Mouse (Mus musculus): ENCODE measurements around the gene Gm28230. TPM values are rescaled to one million over a fixed set of nuclear protein-coding genes. Genes with fewer than 3 reads are reported as not detected.

Gene Gm28230
- polyA plus RNA-seq, 1 experiment, result not detected

GRCm38 (mm10) chr2:74711721-74712621, 14.6 kb upstream of the Gm28230 start, which contains the start of the genes Hoxd3 and Hoxd4:
Hoxd3 (plus strand) TSS chr2:74711927.
Hoxd4 (plus strand) TSS chr2:74711929.
- no peaks in the 10 kb centered on the region; the same call in 1 of the 2 replicates for H3K4me1 ChIP-seq (ENCODE audit: control insufficient read depth, insufficient read depth, low read length)
- H3K27ac ChIP-seq (ENCODE audit: control insufficient read depth, insufficient read depth, low read depth, low read length, poor library complexity), result no peak within 1 kb of the TSS; the same call in 1 of the 2 replicates
- WGBS, result 3% methylated on average over 65 of the region's 65 CpGs
- TF ChIP-seq POLR2A (IDR thresholded peaks at IDR 0.05; ENCODE audit: borderline replicate concordance, control insufficient read depth, low read depth, low read length) (no peak), CTCF (IDR thresholded peaks at IDR 0.05; ENCODE audit: control insufficient read depth, insufficient read depth, low read length) (no peak)
- no peak within 1 kb of the TSS for H3K4me3 ChIP-seq (replicated peaks; ENCODE audit: control insufficient read depth, low read depth, low read length)

GRCm38 (mm10) chr2:74713239-74714150, 13.0 kb upstream of the Gm28230 start:
- 22% methylated on average over 19 of the region's 19 CpGs for WGBS
- Histone ChIP-seq H3K4me3 (replicated peaks; ENCODE audit: control insufficient read depth, low read depth, low read length) (no peak overlapping the region), H3K27ac (ENCODE audit: control insufficient read depth, insufficient read depth, low read depth, low read length, poor library complexity) (no peak overlapping the region), H3K4me1 (ENCODE audit: control insufficient read depth, insufficient read depth, low read length) (no peaks in the 10 kb centered on the region; the same call in 1 of the 2 replicates)
- TF ChIP-seq CTCF (IDR thresholded peaks at IDR 0.05; ENCODE audit: control insufficient read depth, insufficient read depth, low read length), result no peak

GRCm38 (mm10) chr2:74714156-74714789, 12.3 kb upstream of the Gm28230 start:
- WGBS, result 10% methylated on average over 18 of the region's 18 CpGs
- H3K4me3 ChIP-seq (replicated peaks; ENCODE audit: control insufficient read depth, low read depth, low read length), result no peak overlapping the region
- no peaks in the 10 kb centered on the region; the same call in 1 of the 2 replicates for H3K4me1 ChIP-seq (ENCODE audit: control insufficient read depth, insufficient read depth, low read length)
- no peak overlapping the region for H3K27ac ChIP-seq (ENCODE audit: control insufficient read depth, insufficient read depth, low read depth, low read length, poor library complexity)
- TF ChIP-seq CTCF (IDR thresholded peaks at IDR 0.05; ENCODE audit: control insufficient read depth, insufficient read depth, low read length) (no peak), POLR2A (IDR thresholded peaks at IDR 0.05; ENCODE audit: borderline replicate concordance, control insufficient read depth, low read depth, low read length) (no peak)

GRCm38 (mm10) chr2:74714881-74715280, 11.6 kb upstream of the Gm28230 start:
- Histone ChIP-seq H3K4me3 (replicated peaks; ENCODE audit: control insufficient read depth, low read depth, low read length) (no peak overlapping the region), H3K27ac (ENCODE audit: control insufficient read depth, insufficient read depth, low read depth, low read length, poor library complexity) (no peak overlapping the region; the same call in 1 of the 2 replicates), H3K4me1 (ENCODE audit: control insufficient read depth, insufficient read depth, low read length) (no peaks in the 10 kb centered on the region; the same call in 1 of the 2 replicates)
- no peak for TF ChIP-seq POLR2A (IDR thresholded peaks at IDR 0.05; ENCODE audit: borderline replicate concordance, control insufficient read depth, low read depth, low read length)
- TF ChIP-seq CTCF (IDR thresholded peaks at IDR 0.05; ENCODE audit: control insufficient read depth, insufficient read depth, low read length), result no peak
- 4% methylated on average over 14 of the region's 14 CpGs for WGBS

- WGBS, result 4% methylated on average over 26 of the region's 26 CpGs
- no peak overlapping the region for H3K4me3 ChIP-seq (replicated peaks; ENCODE audit: control insufficient read depth, low read depth, low read length)
- no peak for TF ChIP-seq POLR2A (IDR thresholded peaks at IDR 0.05; ENCODE audit: borderline replicate concordance, control insufficient read depth, low read depth, low read length)
- peak; percentile 60 for TF ChIP-seq CTCF (IDR thresholded peaks at IDR 0.05; ENCODE audit: control insufficient read depth, insufficient read depth, low read length)
- no peaks in the 10 kb centered on the region; the same call in 1 of the 2 replicates for H3K4me1 ChIP-seq (ENCODE audit: control insufficient read depth, insufficient read depth, low read length)
- H3K27ac ChIP-seq (ENCODE audit: control insufficient read depth, insufficient read depth, low read depth, low read length, poor library complexity), result no peak overlapping the region
These were observed 10.9 kb upstream of the Gm28230 start for GRCm38 (mm10) chr2:74715504-74716241.

- no peaks in the 10 kb centered on the region for H3K4me1 ChIP-seq (ENCODE audit: control insufficient read depth, insufficient read depth, low read length)
- TF ChIP-seq POLR2A (IDR thresholded peaks at IDR 0.05; ENCODE audit: borderline replicate concordance, control insufficient read depth, low read depth, low read length), result no peak
- no peak for TF ChIP-seq CTCF (IDR thresholded peaks at IDR 0.05; ENCODE audit: control insufficient read depth, insufficient read depth, low read length)
- 21% methylated on average over 2 of the region's 2 CpGs for WGBS
These were observed 6.1 kb upstream of the Gm28230 start for GRCm38 (mm10) chr2:74720384-74720783.

GRCm38 (mm10) chr2:74720955-74721491, 5.5 kb upstream of the Gm28230 start:
- TF ChIP-seq CTCF (IDR thresholded peaks at IDR 0.05; ENCODE audit: control insufficient read depth, insufficient read depth, low read length) (no peak), POLR2A (IDR thresholded peaks at IDR 0.05; ENCODE audit: borderline replicate concordance, control insufficient read depth, low read depth, low read length) (no peak)
- Histone ChIP-seq H3K4me1 (ENCODE audit: control insufficient read depth, insufficient read depth, low read length) (no peaks in the 10 kb centered on the region), H3K27ac (ENCODE audit: control insufficient read depth, insufficient read depth, low read depth, low read length, poor library complexity) (no peak overlapping the region), H3K4me3 (replicated peaks; ENCODE audit: control insufficient read depth, low read depth, low read length) (no peak overlapping the region)
- WGBS, result 51% methylated on average over 5 of the region's 5 CpGs

More at GRCm38 (mm10) chr2:74720384-74720783, 6.1 kb upstream of the Gm28230 start:
- H3K4me3 ChIP-seq (replicated peaks; ENCODE audit: control insufficient read depth, low read depth, low read length), result no peak overlapping the region
- H3K27ac ChIP-seq (ENCODE audit: control insufficient read depth, insufficient read depth, low read depth, low read length, poor library complexity), result no peak overlapping the region
